Mouse (Mus musculus) naive thymus-derived CD4-positive, alpha-beta T cell, adult 2 months (primary cell): ENCODE results near the gene Nr1i3.
A peak's percentile ranks its signal among the peaks of the same experiment; 100 is the strongest.
"Not testable (repeated sequence)": the region's sequence is repeated elsewhere in the genome, so short reads cannot be mapped to it uniquely, and the experiment has no call there.

Source experiments
- DNase-seq: peaks from one replicate; pipeline ENCODE4 v3.0.0-alpha.2; 2011; ENCODE audit warnings: low read depth

Nr1i3 gene

DNA sequence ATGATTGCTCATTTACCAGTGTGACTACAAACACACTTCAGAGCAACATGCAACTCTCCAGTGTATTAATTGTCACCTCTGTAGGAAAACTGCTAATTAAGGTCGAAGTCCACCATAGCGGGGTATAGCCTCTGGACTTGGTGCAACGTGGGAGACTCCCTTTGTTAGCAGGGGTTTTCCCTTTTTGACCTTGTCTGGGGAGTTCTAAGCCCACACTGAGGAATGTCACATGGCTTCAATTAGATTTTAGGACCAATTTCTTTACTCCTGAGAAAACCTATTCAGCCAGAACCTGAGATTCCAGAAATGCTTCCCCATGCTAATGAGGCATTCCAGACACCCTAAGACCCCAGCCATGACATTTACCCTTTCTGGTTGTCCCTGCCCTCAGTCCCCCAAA lies 16.4 kb downstream of the Nr1i3 start:
- DNase-seq = no peak

DNA sequence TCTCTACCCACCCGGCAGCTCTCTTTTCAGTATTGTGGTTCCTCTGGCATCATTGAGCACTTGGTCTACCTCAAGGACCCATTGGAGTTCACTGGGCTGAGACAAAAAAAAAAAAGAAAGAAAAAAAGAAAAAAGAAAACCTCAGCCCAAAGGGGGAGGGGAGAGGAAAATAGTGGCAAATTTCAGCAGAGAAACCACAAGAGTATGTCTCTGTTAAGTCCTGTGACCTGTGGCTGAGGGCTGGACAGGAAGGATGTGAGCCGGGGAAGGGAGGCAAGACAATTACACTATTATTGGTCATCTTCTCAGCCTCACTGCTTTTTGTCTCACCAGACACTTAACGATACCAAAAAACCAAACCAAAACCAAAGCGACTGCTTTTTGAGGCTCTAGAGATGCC lies 18.1 kb downstream of the Nr1i3 start:
- DNase-seq = no peak

DNA sequence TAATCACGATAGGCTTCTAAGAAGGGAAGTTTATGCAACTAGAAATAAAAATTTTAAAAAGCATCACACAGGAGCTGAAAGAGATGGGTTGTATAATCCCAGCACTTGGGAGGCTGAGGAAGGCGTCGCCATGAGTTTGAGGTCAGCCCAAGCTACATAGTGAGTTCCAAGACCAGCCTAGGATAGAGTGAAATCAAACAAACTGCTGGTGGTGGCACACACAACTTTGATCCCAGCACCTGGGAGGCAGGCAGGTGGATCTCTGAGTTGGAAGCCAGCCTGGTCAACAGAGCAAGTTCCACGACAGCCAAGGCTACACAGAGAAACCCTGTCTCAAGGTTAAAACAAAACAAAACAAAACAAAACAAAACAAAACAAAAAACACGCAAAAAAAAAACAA lies 18.6 kb downstream of the Nr1i3 start:
- DNase-seq = no peak

DNA sequence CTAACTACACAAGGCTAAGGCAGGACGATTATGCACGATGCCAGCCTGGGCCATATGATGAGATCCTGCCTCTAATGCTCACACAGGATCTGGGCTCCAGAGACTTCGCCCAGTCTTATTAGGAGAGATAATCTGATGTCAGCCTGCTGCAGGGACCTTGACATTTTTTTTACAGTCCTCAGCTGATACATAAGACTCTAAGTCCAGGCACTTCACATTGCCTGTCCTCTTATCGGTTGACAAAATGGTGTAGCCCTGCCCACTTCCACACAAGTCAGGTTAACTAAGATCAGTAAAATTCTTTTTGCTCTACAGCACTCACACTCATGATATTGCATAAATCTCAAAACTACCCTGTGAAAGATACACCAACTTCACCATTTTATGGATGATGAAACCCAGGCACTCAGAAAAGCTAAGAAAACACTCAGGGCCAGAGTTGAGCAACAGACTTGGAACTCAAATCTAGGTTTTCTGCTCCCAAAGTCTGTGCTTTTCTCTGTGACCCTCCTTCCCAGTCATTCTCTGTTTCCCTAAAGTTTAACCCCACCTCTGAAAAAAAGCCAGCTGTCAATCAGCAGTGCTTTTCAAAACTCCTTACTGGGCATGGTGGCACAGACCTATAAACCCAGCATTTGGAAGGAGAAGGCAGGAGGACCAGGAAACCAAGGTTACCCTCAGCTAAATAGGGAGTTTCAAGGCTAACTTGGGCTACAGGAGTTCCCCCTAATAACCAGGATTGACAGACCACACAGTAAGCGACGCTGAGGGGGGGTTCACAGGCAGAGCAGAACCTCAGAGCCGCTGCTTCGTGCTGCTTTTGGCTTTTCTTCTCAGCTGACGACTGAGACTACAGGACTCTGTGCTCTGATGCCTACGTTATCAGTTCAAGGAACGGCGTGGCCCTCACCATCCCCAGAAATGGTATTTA lies 19.3 kb downstream of the Nr1i3 start:
- DNase-seq = no peak

DNA sequence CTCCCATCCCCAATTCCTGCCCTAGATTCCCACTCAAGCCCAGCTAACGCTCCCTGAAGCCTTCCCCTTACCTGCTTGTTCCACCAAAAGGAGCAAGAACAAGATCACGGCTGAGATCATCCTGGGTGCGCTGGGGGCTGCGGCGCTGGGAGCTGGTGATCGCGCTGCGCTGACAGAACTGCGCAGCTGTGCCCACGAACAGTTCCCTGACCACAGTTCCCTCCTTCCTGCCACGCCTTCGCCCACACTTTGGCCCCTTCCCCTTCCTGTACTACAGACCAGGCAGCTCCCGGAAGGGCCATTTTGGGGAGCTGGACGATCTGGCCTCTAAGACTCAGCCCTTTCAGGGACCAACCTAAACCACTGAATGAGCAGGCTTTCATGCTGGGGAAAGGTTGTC lies 20.4 kb downstream of the Nr1i3 start, which contains the start of gene Fcer1g:
TSS of gene Fcer1g (minus strand) at position 240 of the 400 bp plus-strand sequence.
- DNase-seq = no peak

DNA sequence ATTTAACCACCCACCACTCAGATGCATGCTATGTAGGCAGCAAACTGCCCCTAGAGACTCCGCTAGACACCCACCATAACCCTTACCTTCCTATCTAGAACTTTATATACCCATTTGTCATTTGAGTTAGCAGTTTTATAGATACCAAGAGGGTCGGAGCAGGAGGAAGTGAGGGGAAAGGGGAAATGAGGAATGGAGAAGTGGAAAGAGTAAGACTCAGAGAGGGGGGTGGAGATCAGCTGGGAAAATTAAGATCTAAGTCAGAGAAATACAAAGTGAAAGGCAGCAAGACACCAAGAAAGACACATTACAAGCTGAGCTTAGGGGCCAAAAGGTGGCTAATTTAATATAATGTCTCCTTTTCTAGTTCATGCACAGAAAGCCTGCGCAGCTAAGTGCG lies 20.8 kb downstream of the Nr1i3 start:
- no peak for DNase-seq

DNA sequence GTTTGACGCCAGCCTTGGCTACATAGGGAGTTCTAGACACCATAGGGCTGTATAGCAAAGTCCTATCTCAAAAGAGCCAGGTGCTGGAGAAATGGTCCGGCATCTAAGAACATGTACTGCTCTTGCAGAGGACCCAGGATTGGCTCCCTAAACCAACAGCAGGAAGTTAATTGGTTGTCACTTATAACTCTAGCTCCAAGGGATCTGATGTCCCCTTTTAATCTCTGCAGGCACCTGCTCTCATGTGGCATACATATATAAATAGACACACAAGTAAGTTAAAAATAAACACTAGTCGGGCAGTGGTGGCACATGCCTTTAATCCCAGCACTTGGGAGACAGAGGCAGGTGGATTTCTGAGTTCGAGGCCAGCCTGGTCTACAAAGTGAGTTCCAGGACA lies 22.0 kb downstream of the Nr1i3 start:
- DNase-seq = no peak

DNA sequence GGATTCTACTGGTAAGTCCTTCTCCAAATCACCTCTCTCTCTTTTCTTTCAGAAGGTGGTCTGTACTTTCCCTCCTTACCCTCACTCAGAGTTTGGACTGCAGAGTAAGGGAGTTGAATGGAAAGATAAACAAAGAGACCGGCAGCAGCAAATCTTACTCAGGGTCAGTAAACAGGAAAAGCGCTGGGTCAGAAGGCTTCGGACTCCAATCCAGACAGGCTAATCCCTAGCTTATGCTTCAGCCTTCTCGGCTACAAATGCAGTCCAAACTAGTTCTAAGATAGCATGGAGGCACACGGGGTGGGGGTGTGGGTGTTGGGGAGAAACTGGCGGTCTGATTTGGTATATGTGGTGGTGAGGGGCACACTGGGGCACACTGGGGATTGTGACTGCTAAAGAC lies 23.7 kb downstream of the Nr1i3 start:
- no peak for DNase-seq

DNA sequence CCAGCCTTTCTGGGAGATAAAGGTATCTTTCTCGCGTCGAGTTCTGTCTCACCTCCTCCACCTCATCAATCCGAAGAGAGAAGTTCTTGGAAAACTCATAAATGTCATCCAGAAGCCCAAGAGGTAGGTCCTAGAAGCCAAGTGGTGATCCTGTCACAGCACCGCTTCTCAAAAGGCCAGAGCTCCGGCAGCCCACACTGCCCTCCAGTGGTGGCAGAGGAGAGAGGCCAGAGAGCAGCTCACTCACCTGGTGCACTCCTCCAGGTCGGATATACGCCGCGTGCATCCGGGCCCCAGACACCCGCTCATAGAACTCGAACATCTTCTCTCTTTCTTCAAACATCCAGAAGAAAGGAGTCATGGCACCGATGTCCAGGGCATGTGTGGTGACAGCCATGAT lies 24.7 kb downstream of the Nr1i3 start:
- DNase-seq = peak; percentile 63

DNA sequence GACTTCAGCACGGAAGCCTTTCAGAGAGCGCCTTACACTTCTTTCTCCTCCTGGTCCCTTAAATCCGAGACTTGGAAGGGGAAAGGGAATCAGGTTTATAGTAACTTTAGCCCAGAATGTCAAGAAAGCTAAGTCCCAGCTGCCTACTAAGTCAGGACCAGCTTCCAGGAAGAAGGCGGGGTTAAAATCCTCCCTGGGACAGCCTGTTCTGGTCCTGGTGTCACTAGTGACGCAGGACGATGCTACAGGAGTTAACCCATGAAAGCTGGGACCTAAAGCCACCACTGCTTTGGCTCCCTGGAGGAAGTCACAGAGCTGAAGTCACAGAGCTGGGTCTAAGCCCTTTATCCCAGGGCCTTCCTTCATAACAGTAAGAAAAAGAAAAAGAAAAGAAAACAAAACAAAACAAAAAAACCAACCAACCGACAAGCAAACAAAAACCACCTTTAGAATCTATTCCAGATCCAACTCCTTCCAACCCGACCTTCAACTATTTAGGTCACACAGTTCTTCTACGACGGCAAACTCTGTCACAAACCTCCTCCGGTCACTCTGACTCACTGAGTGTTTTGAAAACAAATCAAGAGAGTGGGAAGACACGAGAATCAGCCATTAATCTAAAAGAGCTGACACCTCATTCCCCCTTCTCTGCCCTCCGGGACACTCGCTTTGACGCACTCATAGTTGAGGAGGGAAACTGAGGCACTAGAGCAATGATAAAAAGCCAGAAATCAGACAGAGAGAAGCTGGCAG lies 26.4 kb downstream of the Nr1i3 start:
- DNase-seq = no peak

DNA sequence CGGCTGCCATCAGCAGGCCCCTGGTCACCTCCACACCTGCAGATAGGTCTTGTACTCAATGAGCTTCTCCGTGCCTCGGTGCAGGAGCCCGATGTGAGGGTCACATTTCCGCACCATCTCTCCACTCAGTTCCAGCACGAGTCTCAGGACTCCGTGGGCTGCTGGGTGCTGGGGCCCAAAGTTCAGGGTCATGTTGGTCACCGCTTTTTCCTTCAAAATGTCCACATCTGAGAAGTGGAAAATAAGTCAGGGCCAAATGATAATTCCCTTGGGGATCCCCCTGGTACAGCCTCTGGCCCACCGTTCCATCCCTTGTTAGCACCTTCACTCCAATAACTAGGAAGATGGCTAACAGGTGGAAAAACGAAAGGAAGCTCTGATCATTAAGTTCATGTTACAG lies 27.1 kb downstream of the Nr1i3 start:
- no peak for DNase-seq

DNA sequence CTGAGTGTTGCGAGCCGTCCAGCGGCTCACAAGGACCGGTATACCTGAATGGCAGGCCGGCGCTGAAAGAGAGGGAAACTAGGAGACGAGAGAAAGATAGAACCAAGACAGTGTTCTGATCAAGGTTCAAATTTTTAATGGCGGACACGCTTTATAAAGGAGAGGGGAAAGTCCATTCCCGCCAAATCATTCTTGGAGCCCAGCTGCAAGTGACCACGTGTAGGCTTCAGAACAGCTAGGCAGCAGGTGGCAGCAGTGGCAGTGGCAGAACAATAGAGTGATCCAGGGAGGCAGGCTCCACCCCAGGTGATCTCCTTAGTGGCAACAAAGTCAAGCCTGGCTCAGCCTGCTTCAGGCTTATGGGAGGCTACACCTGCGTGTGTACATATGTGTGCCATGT lies 28.2 kb downstream of the Nr1i3 start:
- DNase-seq = not testable (repeated sequence)

DNA sequence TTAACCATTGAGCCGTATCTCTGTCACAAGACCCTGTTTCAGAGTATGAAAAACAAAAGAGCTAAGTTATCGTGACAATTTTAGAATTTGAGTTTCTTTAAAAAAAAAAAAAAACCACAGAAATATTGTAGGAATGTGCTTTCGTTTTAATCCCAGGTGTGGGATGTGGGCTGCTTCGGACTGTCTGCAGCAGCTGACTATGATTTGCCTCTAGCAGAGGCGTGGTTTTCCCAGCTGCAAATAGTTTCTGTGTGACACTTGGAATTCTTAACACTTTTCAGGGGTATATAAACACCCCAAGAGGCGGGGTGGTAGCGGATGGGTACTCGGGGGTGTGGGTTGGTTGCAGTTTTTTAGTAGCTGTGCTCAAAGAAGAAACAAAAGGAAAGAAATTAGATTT lies 31.6 kb downstream of the Nr1i3 start:
- no peak for DNase-seq

DNA sequence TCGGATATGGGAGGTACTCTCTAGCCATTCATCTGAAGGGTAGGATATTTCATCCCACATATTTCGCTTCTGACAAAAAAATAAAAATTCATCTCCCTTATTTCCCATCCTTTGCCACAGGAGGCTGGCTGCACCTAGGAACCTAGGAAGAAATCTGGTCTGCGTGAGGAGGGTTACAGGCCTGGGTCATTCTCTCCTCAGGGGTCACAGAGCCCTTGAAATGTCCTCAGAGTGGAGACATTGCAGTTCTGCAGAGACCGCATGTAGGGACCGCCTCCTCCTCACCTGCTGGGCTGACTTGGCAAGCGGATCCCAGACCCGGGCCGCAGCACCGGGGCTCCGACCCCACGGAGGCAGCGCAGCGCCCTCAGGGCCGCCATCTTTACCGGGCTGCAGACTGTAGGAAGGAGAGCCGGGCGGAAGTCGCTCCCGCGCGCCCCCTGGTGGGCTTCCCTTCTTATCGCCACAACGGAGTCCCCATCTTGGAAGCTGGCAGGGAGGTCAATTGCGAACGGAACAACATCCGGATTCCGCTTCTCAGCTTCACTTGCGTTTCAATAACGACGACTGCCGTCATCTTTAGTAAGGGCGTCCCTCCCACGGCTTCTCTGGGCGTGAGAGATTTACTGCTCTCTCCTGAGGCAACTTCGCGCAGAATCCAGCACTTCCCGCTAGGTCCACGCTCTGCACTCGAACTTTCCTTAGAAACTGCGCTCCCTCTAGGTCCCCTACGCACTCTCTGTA lies 33.1 kb downstream of the Nr1i3 start:
- peak; percentile 99 for DNase-seq

DNA sequence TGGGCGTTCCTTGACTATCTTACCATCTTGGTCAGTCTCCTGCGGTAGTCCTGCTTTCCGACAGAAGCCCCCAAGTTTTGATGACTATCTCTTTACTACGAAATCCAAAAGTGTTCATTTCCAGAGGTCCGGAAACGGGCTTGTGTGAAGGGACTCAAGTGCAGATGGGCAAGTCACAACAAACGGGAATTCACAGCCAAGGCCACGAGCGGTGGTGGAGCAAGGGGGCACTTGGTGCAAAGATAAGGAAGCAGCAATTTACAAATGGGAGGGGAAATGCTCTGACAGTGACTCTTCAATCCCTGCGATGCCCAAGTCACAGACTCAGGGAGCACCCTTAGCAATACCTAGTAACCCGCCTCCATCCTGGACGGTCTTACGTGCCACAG lies 33.7 kb downstream of the Nr1i3 start:
- DNase-seq = no peak

DNA sequence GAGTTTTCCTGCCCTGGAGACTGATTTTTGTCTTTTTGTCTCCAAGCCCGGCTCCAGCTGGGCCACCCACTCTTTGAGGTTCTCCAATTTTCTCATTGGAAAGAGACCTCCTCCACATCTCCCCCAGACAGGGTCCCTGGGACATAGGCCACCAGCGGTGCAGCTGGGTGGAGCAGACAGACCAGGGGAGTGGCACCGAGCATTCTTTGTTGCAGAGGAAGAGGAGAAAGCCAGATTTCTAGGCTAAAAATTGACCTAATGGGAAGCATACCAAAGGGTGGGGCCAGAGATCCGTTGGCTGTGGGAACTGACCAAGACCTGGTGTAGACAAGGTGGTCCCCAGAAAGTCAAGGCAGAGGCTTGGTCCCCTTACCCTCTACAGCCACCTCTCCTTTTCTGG lies 34.1 kb downstream of the Nr1i3 start:
- DNase-seq = no peak

DNA sequence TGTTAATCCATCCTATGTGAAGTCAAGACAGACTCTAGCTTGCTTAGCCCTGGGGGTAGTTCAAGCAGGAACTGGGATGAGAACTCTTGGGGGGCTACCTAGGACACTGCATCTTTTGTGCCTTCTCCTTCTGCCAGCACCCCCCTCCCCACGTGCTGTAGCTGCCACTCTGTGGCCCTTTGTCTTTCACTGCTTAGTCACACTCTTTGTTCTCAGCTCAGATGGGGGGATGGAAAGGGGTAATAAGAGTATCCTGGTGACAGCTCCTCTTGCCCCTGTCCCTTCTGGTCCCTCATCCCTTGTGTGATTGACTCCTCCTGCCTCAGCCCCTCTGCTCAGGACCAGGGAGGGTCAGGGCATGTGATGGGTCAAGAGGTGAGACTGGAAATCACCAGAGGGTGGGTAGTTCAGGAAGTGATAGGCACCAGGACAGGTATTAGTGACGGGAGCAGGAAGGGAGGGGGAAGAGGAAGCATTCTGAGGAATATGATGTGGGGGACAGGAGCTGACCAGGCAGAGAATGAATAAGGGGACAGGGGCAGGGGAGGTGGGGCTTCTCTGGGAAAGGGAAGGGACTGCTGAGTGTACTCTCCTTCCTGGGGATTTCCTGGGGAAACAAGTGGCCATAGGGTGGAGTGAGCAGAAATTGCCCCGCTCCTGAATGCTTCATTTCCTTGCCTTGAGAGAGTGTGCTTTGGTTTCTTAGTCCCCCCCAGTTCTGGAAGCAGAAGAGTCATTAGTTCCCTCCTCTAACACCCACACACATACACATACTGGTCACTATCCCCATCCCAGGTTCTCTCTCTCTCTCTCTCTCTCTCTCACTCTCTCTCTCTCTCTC lies 34.8 kb downstream of the Nr1i3 start:
- no peak for DNase-seq

DNA sequence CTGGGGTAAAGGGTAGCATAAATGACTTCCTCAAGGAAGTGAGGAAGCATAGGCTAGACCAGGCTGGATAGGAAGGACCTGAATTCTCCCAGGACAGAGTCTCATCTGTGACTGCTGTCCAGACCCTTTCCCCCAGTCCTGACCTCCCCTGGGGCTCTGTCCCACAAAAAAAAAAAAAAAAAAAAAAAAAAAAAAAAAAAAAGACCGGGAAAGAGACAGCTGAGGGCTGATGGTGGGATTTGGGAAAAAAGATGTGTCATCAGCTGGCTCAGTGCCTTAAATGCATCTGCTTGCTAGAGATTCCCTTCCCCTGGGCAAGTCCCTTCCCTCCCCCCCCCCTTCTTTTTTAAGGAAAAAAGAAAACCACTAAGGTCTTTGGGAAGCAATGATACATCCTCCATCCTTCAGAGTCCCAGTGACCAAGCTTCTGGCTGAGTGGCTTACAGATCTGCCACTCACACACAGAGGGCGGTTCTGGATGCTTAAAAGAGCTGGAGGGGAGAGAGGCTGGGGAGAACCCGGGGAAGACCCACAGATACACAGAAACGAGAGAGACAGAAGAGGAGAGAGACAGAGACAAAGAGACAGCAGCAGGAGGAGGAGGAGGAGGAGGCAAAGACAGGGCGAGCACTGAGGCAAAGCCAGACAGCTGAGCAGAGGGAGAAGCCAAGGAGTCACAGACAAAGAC lies 36.3 kb downstream of the Nr1i3 start, which contains the start of gene Adamts4:
TSS of gene Adamts4 (plus strand) at position 509 of the 688 bp plus-strand sequence.
- DNase-seq = no peak

DNA sequence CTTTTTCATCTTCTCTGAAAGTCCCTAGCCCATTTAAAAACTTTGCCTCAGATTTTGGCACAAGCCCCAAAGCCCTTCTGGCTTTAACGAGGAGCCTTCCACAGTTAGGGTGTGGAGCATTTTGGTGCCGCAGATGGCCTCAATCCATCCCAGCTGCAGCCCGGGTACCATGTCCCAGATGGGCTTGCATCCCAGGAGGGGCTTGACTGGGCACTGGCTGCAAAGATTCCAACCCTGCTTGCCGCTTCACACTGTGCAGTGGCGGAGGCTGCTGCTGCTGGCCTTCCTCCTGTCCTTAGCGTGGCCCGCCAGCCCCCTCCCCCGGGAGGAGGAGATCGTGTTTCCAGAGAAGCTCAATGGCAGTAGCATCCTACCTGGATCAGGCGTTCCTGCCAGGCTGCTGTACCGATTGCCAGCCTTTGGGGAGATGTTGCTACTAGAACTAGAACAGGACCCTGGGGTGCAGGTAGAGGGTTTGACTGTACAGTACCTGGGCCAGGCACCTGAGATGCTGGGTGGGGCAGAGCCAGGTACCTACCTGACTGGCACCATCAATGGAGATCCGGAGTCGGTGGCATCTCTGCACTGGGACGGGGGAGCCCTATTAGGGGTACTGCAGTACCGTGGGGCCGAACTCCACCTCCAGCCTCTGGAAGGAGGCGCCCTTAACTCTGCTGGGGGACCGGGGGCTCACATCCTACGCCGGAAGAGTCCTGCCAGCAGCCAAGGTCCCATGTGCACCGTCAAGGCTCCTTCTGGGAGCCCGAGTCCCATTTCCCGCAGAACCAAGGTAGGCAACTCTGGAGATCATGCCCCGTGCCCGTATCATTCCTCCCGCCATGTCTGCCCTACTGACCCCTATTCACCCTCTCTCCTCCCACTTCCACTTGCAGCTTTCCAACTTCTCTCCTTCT lies 37.2 kb downstream of the Nr1i3 start, which contains the start of gene Ndufs2:
TSS of gene Ndufs2 (minus strand) at position 709 of the 914 bp plus-strand sequence.
- DNase-seq = no peak
